Mouse (Mus musculus) layer of hippocampus, adult 2 months (tissue): ENCODE results near the gene Lyg1. TPM values are rescaled to one million over a fixed set of nuclear protein-coding genes. Genes with fewer than 3 reads are reported as not detected.
A peak's percentile ranks its signal among the peaks of the same experiment; 100 is the strongest.

Experiments
- DNase-seq, 2 experiments: peaks; one replicate each; pipeline ENCODE4 v3.0.0; 2022; ENCODE audit warnings: low spot score in 2 of 2
- H3K27ac ChIP-seq: fragments of 200-600 bp; 2 replicates; pipeline ENCODE4 v1.8.1; 2022
- H3K4me3 ChIP-seq: fragments of 200-600 bp; 2 replicates; pipeline ENCODE4 v1.8.1; 2022; ENCODE audit warnings: mild to moderate bottlenecking
- CTCF ChIP-seq: fragments of 200-600 bp; conservative IDR thresholded peaks from 2 replicates; pipeline ENCODE4 v1.8.1; 2022; ENCODE audit warnings: antibody characterized with exemption, mild to moderate bottlenecking, moderate library complexity
- total RNA-seq, 2 experiments: library from RNA; stranded (reverse); gene quantifications; 2 replicates each; pipeline ENCODE4 v1.2.3; 2021

The Lyg1 gene
- total RNA-seq, 2 experiments from 2014 or later = not detected

- H3K4me3 ChIP-seq = no peak overlapping the region
- TF ChIP-seq CTCF = no peak
- DNase-seq = peak in 1 of 2 experiments; percentile 38
- H3K27ac ChIP-seq = no peak overlapping the region
Observed at GRCm38 (mm10) chr1:37918096-37918495, 39.5 kb downstream of the Lyg1 start.

- no peak for DNase-seq
- no peak overlapping the region for H3K27ac ChIP-seq
- no peak overlapping the region for H3K4me3 ChIP-seq
- TF ChIP-seq CTCF = no peak
Observed at GRCm38 (mm10) chr1:37917666-37918065, 39.9 kb downstream of the Lyg1 start.

- Histone ChIP-seq H3K4me3 (no peak within 1 kb of the TSS), H3K27ac (no peak within 1 kb of the TSS)
- TF ChIP-seq CTCF = no peak
- DNase-seq = no peak
Observed at GRCm38 (mm10) chr1:37916393-37916792, 41.2 kb downstream of the Lyg1 start, which contains the start of gene Lyg2. TSS of gene Lyg2 (minus strand) at chr1:37916493.

- Histone ChIP-seq H3K4me3 (no peak overlapping the region), H3K27ac (no peak overlapping the region)
- TF ChIP-seq CTCF = no peak
- no peak for DNase-seq
Observed at GRCm38 (mm10) chr1:37912751-37913150, 44.8 kb downstream of the Lyg1 start.

GRCm38 (mm10) chr1:37903178-37903577 is 54.4 kb downstream of the Lyg1 start:
- H3K27ac ChIP-seq = peak overlapping the region; percentile 15; the same call in 1 of the 2 replicates
- peak; percentile 79 for TF ChIP-seq CTCF
- no peak overlapping the region for H3K4me3 ChIP-seq
- peak in 1 of 2 experiments; percentile 39 for DNase-seq

GRCm38 (mm10) chr1:37900288-37900687 is 57.3 kb downstream of the Lyg1 start:
- no peak overlapping the region for H3K4me3 ChIP-seq
- no peak for TF ChIP-seq CTCF
- no peak for DNase-seq
- H3K27ac ChIP-seq = no peak overlapping the region

- DNase-seq = no peak
- H3K27ac ChIP-seq = no peak overlapping the region
- no peak overlapping the region for H3K4me3 ChIP-seq
- TF ChIP-seq CTCF = no peak
Observed at GRCm38 (mm10) chr1:37899816-37900215, 57.7 kb downstream of the Lyg1 start.

Other genes with a start within 250 kb of the Lyg1 start
- 100 to 1,000 TPM; 399 to 415 TPM for gene 2010300C02Rik, start 237.7 kb downstream of the Lyg1 start, total RNA-seq
- 10 to 100 TPM; 24.8 to 28.6 TPM for gene Tsga10, start 91.3 kb downstream of the Lyg1 start, total RNA-seq
- gene Lipt1, start 86.0 kb downstream of the Lyg1 start, total RNA-seq = 1 to 10 TPM; 6.9 to 7.4 TPM
- 10 to 100 TPM; 11.0 to 12.2 TPM for gene Mitd1, start 67.3 kb downstream of the Lyg1 start, total RNA-seq
- gene Mrpl30, start 67.3 kb downstream of the Lyg1 start, total RNA-seq = 100 to 1,000 TPM; 134 to 142 TPM
- not detected for gene Lyg2, start 41.3 kb downstream of the Lyg1 start, total RNA-seq
- gene Txndc9, start 40.1 kb upstream of the Lyg1 start, total RNA-seq = 10 to 100 TPM; 56.9 to 60.4 TPM
- 10 to 100 TPM; 37.7 to 38.5 TPM for gene Eif5b, start 40.3 kb upstream of the Lyg1 start, total RNA-seq
- gene Rev1, start 172.0 kb upstream of the Lyg1 start, total RNA-seq = 10 to 100 TPM; 41.1 to 43.5 TPM